8 mouse cellular contexts compared by ENCODE assay signal in the genomic region with DNA sequence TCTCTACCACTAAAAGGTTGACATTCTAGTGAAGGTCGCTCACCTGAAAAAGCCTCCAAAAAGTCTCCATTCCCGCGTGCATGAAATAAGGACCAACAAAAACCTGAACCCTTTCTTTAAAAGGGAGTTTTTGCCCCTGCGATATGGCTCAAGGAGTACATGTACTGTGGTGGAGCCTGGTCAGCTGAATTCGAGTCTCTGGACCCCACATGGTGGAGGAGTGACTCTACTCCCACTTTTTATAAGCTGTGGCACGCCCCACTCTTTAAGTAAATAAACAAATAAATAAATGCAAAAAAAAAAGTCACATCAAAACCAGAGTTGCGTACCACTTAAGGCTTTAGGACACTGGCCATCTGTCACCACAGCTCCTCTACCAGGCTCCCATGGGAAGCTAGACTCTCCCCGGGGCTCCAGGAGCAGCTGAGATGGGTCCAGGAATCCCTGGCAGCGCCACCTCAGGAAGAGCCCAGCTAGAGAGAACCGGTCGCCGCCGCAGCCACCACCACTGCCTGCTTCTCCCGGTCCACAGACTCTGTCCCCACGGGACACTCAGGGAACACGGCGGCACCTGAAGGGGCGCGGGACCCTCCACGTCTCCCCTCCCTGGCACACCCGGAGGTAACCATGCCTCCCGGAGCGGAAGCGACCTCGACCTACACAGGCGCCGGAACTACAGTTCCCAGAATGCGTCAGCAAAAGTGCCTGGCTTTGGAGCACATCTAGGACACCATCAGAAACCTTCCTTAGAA. TPM values are rescaled to one million over a fixed set of nuclear protein-coding genes. Genes with fewer than 3 reads are reported as not detected.
DNase-seq lines count a peak whose midpoint lies in the region; ATAC-seq lines count a peak whose summit lies in the region.

A gene (minus strand): TSS at position 521 of the 752 bp plus-strand sequence.

- H3K9ac ChIP-seq in intestine, embryonic 14.5 days (ENCODE audit: low read length), result peak within 1 kb of the TSS; percentile 69

- peak within 1 kb of the TSS; percentile 73 for H3K4me3 ChIP-seq in intestine, embryonic 14.5 days (ENCODE audit: low read depth, low read length)

- H3K27me3 ChIP-seq in intestine, embryonic 14.5 days (replicated peaks; ENCODE audit: control insufficient read depth, insufficient read depth, low read length), result no peaks in the 10 kb centered on the region

- H3K9me3 ChIP-seq in intestine, embryonic 14.5 days (ENCODE audit: control insufficient read depth, low read length), result no peaks in the 10 kb centered on the region

- H3K4me1 ChIP-seq in intestine, embryonic 14.5 days (replicated peaks; ENCODE audit: control insufficient read depth, insufficient read depth, low read length), result 0 out of 2 replicates have a peak, but pooled peaks cover 3% of the 10 kb centered on the region

- DNase-seq in adrenal gland, adult 2 months, result peak; percentile 78
- peak; percentile 87 for DNase-seq in embryo, embryonic 10 days (ENCODE audit: low spot score)
- peak; percentile 44 for DNase-seq in gastrocnemius, postnatal 25 days
- peak; percentile 77 for DNase-seq in intestine, embryonic 14.5 days (ENCODE audit: low spot score)
- peak; percentile 27 to 79 for DNase-seq in left cerebral cortex, adult 9 months (ENCODE audit: low spot score in 2 of 2)
- peak; percentile 80 to 85 for DNase-seq in right cerebral cortex, adult 2 months (ENCODE audit: low spot score in 2 of 2)
- DNase-seq in urinary bladder, postnatal 4 days (ENCODE audit: low spot score in 2 of 2), result peak; percentile 42 to 63

- H3K36me3 ChIP-seq in intestine, embryonic 14.5 days (ENCODE audit: control insufficient read depth, insufficient read depth, low read length), result peaks cover 6% of the 10 kb centered on the region

- peak; percentile 85 for ATAC-seq in intestine, embryonic 14.5 days (replicated peaks; ENCODE audit: low FRiP score, low TSS enrichment, low read depth)
- ATAC-seq in megakaryocyte, adult 5-6 weeks (ENCODE audit: poor library complexity, severe bottlenecking), result peak; percentile 91

- 5% methylated on average over 28 of the region's 28 CpGs for WGBS in intestine, embryonic 14.5 days

- H3K4me2 ChIP-seq in intestine, embryonic 14.5 days (ENCODE audit: low read length), result peak within 1 kb of the TSS; percentile 71

- no peak within 1 kb of the TSS for H3K27ac ChIP-seq in intestine, embryonic 14.5 days (ENCODE audit: low read depth)

RNA-seq across cellular contexts. Expression of the gene that starts here (rescaled TPM):
- total RNA-seq in adrenal gland, adult 2 months (2021), result 1 to 10 TPM; 4.1 to 4.3 TPM
- polyA plus RNA-seq in adrenal gland, adult 2 months (2012; rRNA removed), result 0.54 and 0.65 TPM in 2 replicates
- total RNA-seq in gastrocnemius, postnatal 25 days (2021), result 1 to 10 TPM; 2.2 TPM
- 4.4 and 5.6 TPM in 2 replicates for polyA plus RNA-seq in intestine, embryonic 14.5 days (2014; fragmentation: Nextera tagmentation; extraction: Ambion mirVana)
- total RNA-seq in megakaryocyte, adult 5-6 weeks (2015), result 1.0 and 1.1 TPM in 2 replicates
- total RNA-seq in megakaryocyte, adult 5-6 weeks (2017), result 1.5 and 2.6 TPM in 2 replicates
